Mouse (Mus musculus): ENCODE measurements around the gene Gnpnat1. TPM values are rescaled to one million over a fixed set of nuclear protein-coding genes. Genes with fewer than 3 reads are reported as not detected.

Gnpnat1 gene
- polyA plus RNA-seq, 1 experiment from 2014 or later, result 24.1 TPM

DNA sequence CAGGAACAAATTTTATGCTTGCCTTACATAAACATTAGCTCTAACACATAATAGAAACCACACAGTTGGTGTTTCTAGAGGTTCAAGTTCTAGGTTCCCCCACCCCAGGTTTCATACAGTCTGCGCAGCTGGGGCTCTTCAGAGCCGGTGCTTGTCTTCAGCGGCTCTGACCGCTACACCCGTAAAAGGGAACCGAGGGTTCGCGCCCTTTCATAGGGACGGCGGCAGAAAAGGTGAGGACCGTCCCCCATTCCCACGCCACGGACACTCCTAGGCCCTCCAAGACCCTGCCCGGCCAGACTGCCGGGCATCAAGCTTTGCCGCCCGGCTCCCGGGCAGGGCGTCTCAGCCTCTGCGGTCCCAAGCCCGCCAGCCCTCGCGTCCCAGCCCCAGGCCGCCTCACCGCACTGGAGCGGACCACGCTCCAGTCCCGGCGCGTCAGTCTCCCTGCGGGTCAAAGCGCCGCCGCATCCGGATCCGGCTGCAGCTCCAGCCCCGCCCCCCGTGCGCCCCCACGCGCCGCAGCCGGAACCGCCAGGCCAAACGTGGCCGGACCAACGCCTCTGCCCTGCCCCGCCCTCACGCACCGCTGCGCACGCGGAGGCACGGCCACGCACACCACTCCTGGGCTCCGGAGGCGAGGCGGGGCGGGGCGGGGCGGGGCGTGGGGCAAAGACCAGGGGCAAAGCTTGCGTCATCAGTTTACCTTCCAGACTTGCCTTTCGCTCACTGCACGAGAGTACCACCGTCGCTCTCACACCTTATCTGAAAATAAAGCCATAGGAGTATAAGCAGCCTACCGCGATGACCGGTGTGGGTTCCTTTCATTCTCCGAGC is 16.1 kb downstream of the Gnpnat1 start:
- Histone ChIP-seq H3K4me2 (peak overlapping the region; percentile 86), H3K9me3 (replicated peaks) (no peaks in the 10 kb centered on the region), H3K27ac (peak overlapping the region; percentile 44), H3K9ac (peak overlapping the region; percentile 90), H3K4me3 (peak overlapping the region; percentile 78), H3K4me1 (peaks cover 13% of the 10 kb centered on the region), H3K27me3 (no peaks in the 10 kb centered on the region), H3K36me3 (ENCODE audit: poor library complexity, severe bottlenecking) (no peaks in the 10 kb centered on the region)
- ATAC-seq, result peak; percentile 95
- WGBS, result under 1% methylated on average over 62 of the region's 71 CpGs

DNA sequence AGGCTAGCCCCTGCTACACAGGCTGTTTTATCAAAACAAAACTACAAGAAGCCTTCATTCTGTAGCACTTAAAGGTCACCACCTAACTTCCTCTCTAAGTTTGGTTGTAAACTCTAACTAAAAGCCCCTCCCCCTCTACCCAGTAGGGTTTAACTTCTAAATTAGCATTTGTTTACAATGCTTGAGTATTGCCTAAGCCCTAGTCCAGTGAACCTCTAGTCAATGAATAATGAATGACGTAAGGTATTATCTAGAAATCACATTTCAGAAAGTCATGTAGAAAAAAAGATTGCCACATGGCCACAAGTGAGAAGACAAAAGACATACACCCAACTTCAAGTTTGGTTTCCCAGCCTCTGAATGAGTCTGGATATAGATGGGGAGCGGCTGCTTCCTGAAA is 17.2 kb downstream of the Gnpnat1 start:
- ATAC-seq, result no peak
- Histone ChIP-seq H3K4me3 (peak overlapping the region; percentile 78), H3K27ac (no peak overlapping the region), H3K36me3 (ENCODE audit: poor library complexity, severe bottlenecking) (no peaks in the 10 kb centered on the region), H3K27me3 (no peaks in the 10 kb centered on the region), H3K9me3 (replicated peaks) (no peaks in the 10 kb centered on the region), H3K9ac (no peak overlapping the region), H3K4me2 (peak overlapping the region; percentile 86), H3K4me1 (peaks cover 13% of the 10 kb centered on the region)
- WGBS, result 15% methylated on average over 2 of the region's 2 CpGs

DNA sequence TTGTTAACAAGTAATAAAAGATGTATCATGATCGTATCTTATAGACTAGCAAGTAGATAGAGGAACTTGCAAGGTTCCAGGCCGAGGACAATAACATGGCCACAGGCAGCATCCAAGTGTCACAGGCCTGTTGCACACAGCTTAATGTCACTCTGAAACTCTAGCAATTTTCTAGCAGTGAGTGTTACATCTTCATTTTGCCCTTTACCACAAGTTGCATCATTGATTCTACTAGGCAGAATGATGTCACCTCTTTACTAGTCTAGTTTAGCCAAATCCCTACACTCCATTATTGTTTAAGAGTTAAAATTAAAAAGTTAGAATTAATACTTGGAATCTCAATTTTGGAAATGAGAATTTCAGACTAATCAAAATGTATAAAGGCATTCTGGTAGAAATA is 19.1 kb downstream of the Gnpnat1 start:
- Histone ChIP-seq H3K4me3 (no peak overlapping the region), H3K4me1 (peaks cover 13% of the 10 kb centered on the region), H3K9ac (no peak overlapping the region), H3K9me3 (replicated peaks) (no peaks in the 10 kb centered on the region), H3K4me2 (no peak overlapping the region), H3K36me3 (ENCODE audit: poor library complexity, severe bottlenecking) (peaks cover 7% of the 10 kb centered on the region), H3K27me3 (no peaks in the 10 kb centered on the region), H3K27ac (no peak overlapping the region)
- ATAC-seq, result no peak
- WGBS, result 93% methylated on average over 2 of the region's 2 CpGs

DNA sequence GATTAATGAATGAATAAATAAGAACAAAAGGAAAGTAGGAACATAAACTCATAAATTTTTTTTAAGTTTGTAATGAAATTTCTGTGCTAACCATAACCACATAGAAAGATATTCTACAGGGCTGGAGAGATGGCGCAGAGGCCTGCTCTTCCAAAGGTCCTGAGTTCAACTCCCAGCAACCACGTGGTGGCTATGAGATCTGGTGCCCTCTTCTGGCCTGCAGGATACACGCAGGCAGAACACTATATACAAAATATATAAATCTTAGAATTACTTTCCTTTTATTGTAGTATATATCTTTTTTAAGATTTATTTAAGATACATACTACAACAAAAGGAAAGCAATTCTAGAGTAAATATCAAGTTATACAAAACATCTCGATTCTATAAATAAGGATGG is 21.8 kb downstream of the Gnpnat1 start:
- no peak for ATAC-seq
- Histone ChIP-seq H3K9me3 (replicated peaks) (no peaks in the 10 kb centered on the region), H3K4me3 (no peak overlapping the region), H3K4me2 (no peak overlapping the region), H3K4me1 (peaks cover 6% of the 10 kb centered on the region), H3K9ac (no peak overlapping the region), H3K36me3 (ENCODE audit: poor library complexity, severe bottlenecking) (peaks cover 26% of the 10 kb centered on the region), H3K27me3 (no peaks in the 10 kb centered on the region), H3K27ac (no peak overlapping the region)
- WGBS, result 82% methylated on average over 4 of the region's 4 CpGs

DNA sequence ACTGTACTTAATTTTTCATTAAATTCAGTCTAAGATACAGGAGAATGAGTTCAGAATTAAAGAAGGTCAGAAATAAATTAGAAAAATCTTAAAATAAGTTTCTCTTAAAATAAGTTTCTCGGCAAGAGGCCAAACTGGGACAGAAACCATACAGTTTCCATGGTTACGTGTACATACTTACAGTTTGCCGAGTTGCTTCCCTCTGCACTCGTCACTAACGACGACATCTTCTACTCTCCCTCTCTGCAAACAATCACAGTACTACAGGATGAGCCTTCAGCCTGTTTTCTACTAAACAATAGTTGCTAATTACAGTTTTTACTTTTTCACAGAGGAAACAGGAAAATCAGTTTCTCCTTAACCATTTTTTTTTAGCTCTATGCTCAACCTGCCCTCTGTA is 24.0 kb downstream of the Gnpnat1 start:
- Histone ChIP-seq H3K27me3 (no peaks in the 10 kb centered on the region), H3K9ac (no peak overlapping the region), H3K9me3 (replicated peaks) (no peaks in the 10 kb centered on the region), H3K4me3 (no peak overlapping the region), H3K4me1 (no peaks in the 10 kb centered on the region), H3K4me2 (no peak overlapping the region), H3K27ac (no peak overlapping the region), H3K36me3 (ENCODE audit: poor library complexity, severe bottlenecking) (peaks cover 26% of the 10 kb centered on the region)
- no peak for ATAC-seq
- WGBS, result 83% methylated on average over 6 of the region's 6 CpGs

DNA sequence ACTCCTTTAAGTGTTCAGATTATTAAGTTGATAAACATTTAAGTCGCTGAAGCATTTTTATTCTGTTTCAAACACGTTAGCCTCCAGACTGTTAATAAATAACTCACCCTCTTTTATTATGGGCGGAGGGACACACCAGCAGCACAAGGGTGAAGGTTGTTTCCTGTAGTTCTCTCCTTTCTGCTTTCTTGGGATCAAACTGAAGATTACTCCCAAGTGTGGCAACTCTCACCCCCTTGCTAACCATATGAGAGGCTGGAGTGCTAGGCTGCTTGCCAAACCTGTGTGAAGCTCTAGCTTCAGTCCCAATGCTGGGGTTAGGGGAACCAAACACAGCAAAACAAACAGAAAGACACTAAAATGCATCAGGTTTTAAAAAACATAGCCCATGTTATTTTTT is 25.9 kb downstream of the Gnpnat1 start:
- H3K4me3 ChIP-seq, result no peak overlapping the region
- H3K4me1 ChIP-seq, result no peaks in the 10 kb centered on the region
- 94% methylated on average over 3 of the region's 3 CpGs for WGBS
- no peak overlapping the region for H3K27ac ChIP-seq
- H3K4me2 ChIP-seq, result no peak overlapping the region
- no peak for ATAC-seq
- H3K36me3 ChIP-seq (ENCODE audit: poor library complexity, severe bottlenecking), result peaks cover 26% of the 10 kb centered on the region
- H3K9me3 ChIP-seq (replicated peaks), result no peaks in the 10 kb centered on the region
- no peaks in the 10 kb centered on the region for H3K27me3 ChIP-seq
- no peak overlapping the region for H3K9ac ChIP-seq

DNA sequence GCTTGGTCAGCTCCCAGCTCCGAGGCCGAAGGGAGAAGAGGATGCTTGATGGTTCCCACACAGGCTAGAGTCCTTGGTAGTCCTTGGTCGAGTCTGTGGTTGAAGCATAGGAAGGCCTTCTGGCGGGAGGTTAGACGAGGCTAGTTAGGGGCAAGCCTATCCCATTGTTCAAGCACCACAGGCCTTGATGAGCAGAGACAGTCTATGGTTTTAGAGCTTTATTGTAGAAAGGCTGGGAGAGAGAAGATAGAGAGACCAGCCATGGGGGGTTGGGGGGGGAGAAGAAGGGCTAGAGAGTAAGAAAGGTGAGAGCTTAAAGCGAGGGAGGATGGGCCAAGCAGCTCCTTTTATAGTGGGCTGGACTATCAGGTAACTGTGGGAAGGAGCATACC is 39.5 kb downstream of the Gnpnat1 start:
- ATAC-seq, result no peak
- 89% methylated on average over 6 of the region's 6 CpGs for WGBS
- no peaks in the 10 kb centered on the region for H3K9me3 ChIP-seq (replicated peaks)
- peaks cover 10% of the 10 kb centered on the region for H3K36me3 ChIP-seq (ENCODE audit: poor library complexity, severe bottlenecking)
- no peak overlapping the region for H3K9ac ChIP-seq
- H3K27me3 ChIP-seq, result no peaks in the 10 kb centered on the region
- H3K4me3 ChIP-seq, result no peak overlapping the region
- peak overlapping the region; percentile 75 for H3K27ac ChIP-seq
- H3K4me1 ChIP-seq, result peaks cover 11% of the 10 kb centered on the region
- no peak overlapping the region for H3K4me2 ChIP-seq

DNA sequence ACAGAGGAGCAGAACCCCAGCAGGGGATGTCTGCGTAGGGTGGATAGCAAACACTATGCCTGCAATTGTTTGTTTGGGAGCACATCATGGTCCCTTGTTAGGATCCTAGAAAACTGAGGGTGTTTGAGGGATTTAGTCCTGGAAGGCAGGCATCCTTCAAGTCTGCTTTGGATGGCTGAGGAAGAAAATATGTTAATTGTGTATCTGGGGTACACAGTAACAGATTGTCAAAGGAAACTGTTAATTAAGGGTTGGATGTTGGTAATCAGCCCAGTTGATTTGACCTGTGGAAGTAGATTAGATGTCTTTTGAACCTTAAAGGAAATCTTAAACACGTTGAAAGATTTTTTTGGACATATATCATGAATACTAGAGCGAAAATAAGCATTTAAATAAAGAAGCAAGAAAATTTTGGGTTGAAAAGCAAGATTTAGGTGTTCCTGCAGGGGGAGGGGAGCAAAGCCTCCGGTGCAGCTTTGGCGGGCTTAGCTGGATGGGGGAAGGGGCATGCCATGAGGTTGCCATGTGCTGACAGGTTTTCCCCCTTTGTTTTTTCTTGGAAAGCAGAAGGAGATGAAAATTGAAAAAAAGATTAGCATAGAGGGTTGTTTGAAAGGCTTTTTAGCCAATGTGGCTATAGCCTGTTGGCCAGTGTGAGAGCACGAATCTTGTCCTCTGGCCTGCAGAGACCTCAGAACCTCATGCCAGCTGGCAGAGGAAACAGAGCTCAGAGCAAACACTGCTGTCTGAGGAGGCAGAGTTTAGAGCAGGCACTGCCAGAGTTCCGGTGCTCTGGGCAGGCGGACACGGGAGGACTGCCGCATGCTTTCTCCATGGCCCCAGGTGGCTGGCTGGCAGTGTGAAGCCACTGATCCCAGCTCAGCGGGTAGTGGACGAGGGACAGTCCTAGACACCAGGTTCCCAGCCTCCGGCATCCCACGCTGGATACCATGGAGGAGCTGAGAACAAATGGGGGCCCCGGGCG is 40.2 kb downstream of the Gnpnat1 start:
- no peaks in the 10 kb centered on the region for H3K9me3 ChIP-seq (replicated peaks)
- no peak overlapping the region for H3K4me3 ChIP-seq
- H3K27ac ChIP-seq, result peak overlapping the region; percentile 75
- peaks cover 11% of the 10 kb centered on the region for H3K4me1 ChIP-seq
- ATAC-seq, result peak; percentile 85
- peaks cover 7% of the 10 kb centered on the region for H3K36me3 ChIP-seq (ENCODE audit: poor library complexity, severe bottlenecking)
- H3K4me2 ChIP-seq, result peak overlapping the region; percentile 20
- no peak overlapping the region for H3K9ac ChIP-seq
- WGBS, result 70% methylated on average over 16 of the region's 16 CpGs
- no peaks in the 10 kb centered on the region for H3K27me3 ChIP-seq

DNA sequence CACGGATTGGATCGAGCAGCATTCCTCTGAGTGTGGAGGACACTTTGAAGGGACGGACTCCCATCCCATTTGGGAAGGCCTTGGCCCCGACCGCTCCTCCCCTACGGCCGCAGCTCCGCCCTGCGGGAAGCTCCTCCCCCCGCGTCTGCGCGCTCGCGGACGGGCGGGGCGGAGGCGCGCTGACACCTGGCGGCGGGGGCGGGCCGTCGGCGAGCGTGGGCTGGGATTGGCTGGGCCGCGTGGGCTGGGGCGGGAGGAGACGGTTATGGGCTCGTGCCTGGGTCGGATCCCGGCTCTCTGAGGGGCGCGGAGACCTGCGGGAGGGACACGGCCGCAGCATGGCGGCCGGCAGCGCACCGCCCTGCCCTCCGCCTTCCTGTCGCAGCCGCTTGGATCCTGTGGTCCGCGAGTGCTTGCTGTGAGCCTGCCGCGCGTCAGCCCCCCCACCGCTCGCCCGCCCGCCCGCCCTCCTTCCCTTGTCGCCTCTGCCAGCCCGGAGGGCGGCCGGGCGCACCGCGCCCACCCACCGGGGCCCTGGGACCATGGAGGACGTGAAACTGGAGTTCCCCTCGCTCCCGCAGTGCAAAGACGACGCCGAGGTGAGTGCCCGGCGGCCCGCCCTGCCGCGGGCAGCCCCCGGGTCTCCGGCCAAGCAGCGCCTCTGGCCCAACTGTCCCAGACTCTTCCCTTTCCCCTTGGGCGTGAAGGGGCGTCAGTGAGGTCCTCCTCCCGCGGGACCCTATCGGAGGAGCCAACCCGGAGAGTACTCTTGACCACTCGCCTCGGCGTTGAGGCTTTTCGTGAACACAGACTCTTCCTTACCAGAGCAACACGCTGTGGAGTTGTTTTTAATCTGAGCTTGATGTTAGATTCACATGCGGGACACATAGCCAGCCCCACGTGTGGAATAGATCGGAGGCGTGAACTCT is 53.5 kb downstream of the Gnpnat1 start, which contains the start of gene Styx:
Gene Styx, plus strand, starts transcription at position 163 of the 929 bp plus-strand sequence.
- Histone ChIP-seq H3K4me2 (peak within 1 kb of the TSS; percentile 73), H3K9me3 (replicated peaks) (no peaks in the 10 kb centered on the region), H3K27me3 (no peaks in the 10 kb centered on the region), H3K27ac (peak within 1 kb of the TSS; percentile 61; the same call in 1 of the 2 replicates), H3K36me3 (ENCODE audit: poor library complexity, severe bottlenecking) (peaks cover 24% of the 10 kb centered on the region), H3K4me3 (peak within 1 kb of the TSS; percentile 80), H3K4me1 (peaks cover 15% of the 10 kb centered on the region), H3K9ac (peak within 1 kb of the TSS; percentile 79)
- WGBS, result under 1% methylated on average over 48 of the region's 93 CpGs
- peak; percentile 99 for ATAC-seq

DNA sequence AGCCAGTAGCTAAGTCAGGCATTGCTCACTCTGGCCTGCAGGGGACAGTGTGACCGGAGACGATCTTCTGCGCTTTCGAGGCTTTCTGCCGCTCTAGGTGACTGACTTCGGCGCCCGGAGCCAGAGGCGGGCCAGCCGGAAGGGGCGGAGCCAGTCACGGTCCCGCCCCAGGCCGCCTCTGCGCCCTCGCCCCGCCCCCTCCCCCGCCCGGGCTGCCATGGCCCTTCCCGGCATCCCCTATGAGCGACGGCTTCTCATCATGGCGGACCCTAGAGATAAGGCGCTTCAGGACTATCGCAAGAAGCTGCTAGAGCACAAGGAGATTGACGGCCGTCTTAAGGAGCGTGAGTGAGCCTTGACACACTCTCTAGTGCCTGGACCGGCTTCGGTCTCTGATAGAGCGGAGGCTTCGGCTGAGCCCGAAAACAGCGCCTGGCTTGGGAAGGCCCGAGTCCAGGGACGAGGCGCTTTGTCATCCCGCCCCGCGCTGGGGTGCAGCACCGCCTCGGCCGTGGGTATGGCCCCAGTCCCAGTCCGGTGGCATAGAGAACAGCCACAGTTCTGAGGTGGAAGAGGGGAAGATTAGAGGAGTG is 75.0 kb downstream of the Gnpnat1 start, which contains the start of gene Psmc6:
Gene Psmc6, plus strand, starts transcription at position 200 of the 593 bp plus-strand sequence.
- peak within 1 kb of the TSS; percentile 94 for H3K4me3 ChIP-seq
- peaks cover 30% of the 10 kb centered on the region for H3K36me3 ChIP-seq (ENCODE audit: poor library complexity, severe bottlenecking)
- peaks cover 19% of the 10 kb centered on the region for H3K4me1 ChIP-seq
- WGBS, result under 1% methylated on average over 44 of the region's 44 CpGs
- peak within 1 kb of the TSS; percentile 87 for H3K27ac ChIP-seq
- H3K27me3 ChIP-seq, result no peaks in the 10 kb centered on the region
- peak; percentile 98 for ATAC-seq
- no peaks in the 10 kb centered on the region for H3K9me3 ChIP-seq (replicated peaks)
- peak within 1 kb of the TSS; percentile 95 for H3K9ac ChIP-seq
- H3K4me2 ChIP-seq, result peak within 1 kb of the TSS; percentile 67
